Mouse (Mus musculus): Measurements from ENCODE around the gene Gm20388. TPM values are rescaled to one million over a fixed set of nuclear protein-coding genes. Genes with fewer than 3 reads are reported as not detected.

Gm20388 gene
- polyA plus RNA-seq, 1 experiment from 2014 or later = not detected

GRCm38 (mm10) chr8:121675161-121675560 is 1764.5 kb downstream of the Gm20388 start:
- Histone ChIP-seq H3K9ac (ENCODE audit: low read length) (no peak overlapping the region), H3K27me3 (ENCODE audit: control insufficient read depth, insufficient read depth, low read length) (no peaks in the 10 kb centered on the region), H3K27ac (replicated peaks) (no peak overlapping the region), H3K9me3 (ENCODE audit: control insufficient read depth, low read length) (no peaks in the 10 kb centered on the region), H3K4me2 (replicated peaks; ENCODE audit: low read depth) (no peak overlapping the region), H3K4me1 (replicated peaks; ENCODE audit: control insufficient read depth, insufficient read depth) (no peaks in the 10 kb centered on the region), H3K36me3 (ENCODE audit: control insufficient read depth, insufficient read depth, low read length) (no peaks in the 10 kb centered on the region), H3K4me3 (ENCODE audit: low read depth, low read length) (no peak overlapping the region)
- ATAC-seq (ENCODE audit: low FRiP score, low TSS enrichment) (no peak), DNase-seq (ENCODE audit: low spot score) (no peak)
- TF ChIP-seq EP300 (optimal IDR thresholded peaks at IDR 0.05) = no peak
- TF ChIP-seq CTCF (IDR thresholded peaks at IDR 0.05; ENCODE audit: low read depth) = no peak
- 79% methylated on average over 3 of the region's 3 CpGs for WGBS

- Histone ChIP-seq H3K9ac (ENCODE audit: low read length) (no peak overlapping the region), H3K4me2 (replicated peaks; ENCODE audit: low read depth) (no peak overlapping the region), H3K27ac (replicated peaks) (no peak overlapping the region), H3K9me3 (ENCODE audit: control insufficient read depth, low read length) (no peaks in the 10 kb centered on the region), H3K36me3 (ENCODE audit: control insufficient read depth, insufficient read depth, low read length) (no peaks in the 10 kb centered on the region), H3K4me1 (replicated peaks; ENCODE audit: control insufficient read depth, insufficient read depth) (no peaks in the 10 kb centered on the region), H3K27me3 (ENCODE audit: control insufficient read depth, insufficient read depth, low read length) (no peaks in the 10 kb centered on the region), H3K4me3 (ENCODE audit: low read depth, low read length) (no peak overlapping the region)
- DNase-seq (ENCODE audit: low spot score) = no peak
- 52% methylated on average over 20 of the region's 20 CpGs for WGBS
- TF ChIP-seq EP300 (optimal IDR thresholded peaks at IDR 0.05) (no peak), CTCF (IDR thresholded peaks at IDR 0.05; ENCODE audit: low read depth) (no peak)
- no peak for ATAC-seq (ENCODE audit: low FRiP score, low TSS enrichment)
Measured at GRCm38 (mm10) chr8:121675701-121676100, 1765.1 kb downstream of the Gm20388 start.

- Histone ChIP-seq H3K27me3 (ENCODE audit: control insufficient read depth, insufficient read depth, low read length) (no peaks in the 10 kb centered on the region), H3K4me1 (replicated peaks; ENCODE audit: control insufficient read depth, insufficient read depth) (no peaks in the 10 kb centered on the region), H3K36me3 (ENCODE audit: control insufficient read depth, insufficient read depth, low read length) (no peaks in the 10 kb centered on the region), H3K4me3 (ENCODE audit: low read depth, low read length) (no peak overlapping the region), H3K27ac (replicated peaks) (no peak overlapping the region), H3K9ac (ENCODE audit: low read length) (no peak overlapping the region), H3K4me2 (replicated peaks; ENCODE audit: low read depth) (no peak overlapping the region), H3K9me3 (ENCODE audit: control insufficient read depth, low read length) (no peaks in the 10 kb centered on the region)
- DNase-seq (ENCODE audit: low spot score) (no peak), ATAC-seq (ENCODE audit: low FRiP score, low TSS enrichment) (no peak)
- 61% methylated on average over 5 of the region's 5 CpGs for WGBS
- TF ChIP-seq EP300 (optimal IDR thresholded peaks at IDR 0.05) (no peak), CTCF (IDR thresholded peaks at IDR 0.05; ENCODE audit: low read depth) (no peak)
Measured at GRCm38 (mm10) chr8:121678696-121679095, 1768.1 kb downstream of the Gm20388 start.

- H3K9ac ChIP-seq (ENCODE audit: low read length) = no peak overlapping the region
- 85% methylated on average over 4 of the region's 4 CpGs for WGBS
- no peaks in the 10 kb centered on the region for H3K4me1 ChIP-seq (replicated peaks; ENCODE audit: control insufficient read depth, insufficient read depth)
- TF ChIP-seq EP300 (optimal IDR thresholded peaks at IDR 0.05) = no peak
- no peak for TF ChIP-seq CTCF (IDR thresholded peaks at IDR 0.05; ENCODE audit: low read depth)
- ATAC-seq (ENCODE audit: low FRiP score, low TSS enrichment) (no peak), DNase-seq (ENCODE audit: low spot score) (no peak)
- H3K27ac ChIP-seq (replicated peaks) = no peak overlapping the region
- no peaks in the 10 kb centered on the region for H3K36me3 ChIP-seq (ENCODE audit: control insufficient read depth, insufficient read depth, low read length)
- no peak overlapping the region for H3K4me3 ChIP-seq (ENCODE audit: low read depth, low read length)
- no peak overlapping the region for H3K4me2 ChIP-seq (replicated peaks; ENCODE audit: low read depth)
- no peaks in the 10 kb centered on the region for H3K27me3 ChIP-seq (ENCODE audit: control insufficient read depth, insufficient read depth, low read length)
- no peaks in the 10 kb centered on the region for H3K9me3 ChIP-seq (ENCODE audit: control insufficient read depth, low read length)
Measured at GRCm38 (mm10) chr8:121680896-121681295, 1770.3 kb downstream of the Gm20388 start.

GRCm38 (mm10) chr8:121681457-121681856 is 1770.8 kb downstream of the Gm20388 start:
- H3K4me3 ChIP-seq (ENCODE audit: low read depth, low read length) = no peak overlapping the region
- no peaks in the 10 kb centered on the region for H3K36me3 ChIP-seq (ENCODE audit: control insufficient read depth, insufficient read depth, low read length)
- TF ChIP-seq EP300 (optimal IDR thresholded peaks at IDR 0.05) = no peak
- TF ChIP-seq CTCF (IDR thresholded peaks at IDR 0.05; ENCODE audit: low read depth) = no peak
- no peak overlapping the region for H3K27ac ChIP-seq (replicated peaks)
- WGBS = 62% methylated on average over 10 of the region's 10 CpGs
- no peaks in the 10 kb centered on the region for H3K27me3 ChIP-seq (ENCODE audit: control insufficient read depth, insufficient read depth, low read length)
- H3K9ac ChIP-seq (ENCODE audit: low read length) = no peak overlapping the region
- H3K4me2 ChIP-seq (replicated peaks; ENCODE audit: low read depth) = no peak overlapping the region
- DNase-seq (ENCODE audit: low spot score) = no peak
- H3K9me3 ChIP-seq (ENCODE audit: control insufficient read depth, low read length) = no peaks in the 10 kb centered on the region
- no peak for ATAC-seq (ENCODE audit: low FRiP score, low TSS enrichment)
- no peaks in the 10 kb centered on the region for H3K4me1 ChIP-seq (replicated peaks; ENCODE audit: control insufficient read depth, insufficient read depth)

- no peaks in the 10 kb centered on the region for H3K9me3 ChIP-seq (ENCODE audit: control insufficient read depth, low read length)
- 60% methylated on average over 10 of the region's 10 CpGs for WGBS
Measured at GRCm38 (mm10) chr8:121683083-121683832, 1772.6 kb downstream of the Gm20388 start.

More at GRCm38 (mm10) chr8:121683083-121683832, 1772.6 kb downstream of the Gm20388 start:
- ATAC-seq (ENCODE audit: low FRiP score, low TSS enrichment) (no peak), DNase-seq (ENCODE audit: low spot score) (no peak)
- Histone ChIP-seq H3K27ac (replicated peaks) (no peak overlapping the region), H3K36me3 (ENCODE audit: control insufficient read depth, insufficient read depth, low read length) (no peaks in the 10 kb centered on the region), H3K4me1 (replicated peaks; ENCODE audit: control insufficient read depth, insufficient read depth) (no peaks in the 10 kb centered on the region), H3K4me3 (ENCODE audit: low read depth, low read length) (no peak overlapping the region), H3K27me3 (ENCODE audit: control insufficient read depth, insufficient read depth, low read length) (no peaks in the 10 kb centered on the region), H3K9ac (ENCODE audit: low read length) (no peak overlapping the region), H3K4me2 (replicated peaks; ENCODE audit: low read depth) (no peak overlapping the region)
- TF ChIP-seq CTCF (IDR thresholded peaks at IDR 0.05; ENCODE audit: low read depth) = no peak
- TF ChIP-seq EP300 (optimal IDR thresholded peaks at IDR 0.05) = no peak
